Mouse (Mus musculus): ENCODE results near the gene L2hgdh.

DNA sequence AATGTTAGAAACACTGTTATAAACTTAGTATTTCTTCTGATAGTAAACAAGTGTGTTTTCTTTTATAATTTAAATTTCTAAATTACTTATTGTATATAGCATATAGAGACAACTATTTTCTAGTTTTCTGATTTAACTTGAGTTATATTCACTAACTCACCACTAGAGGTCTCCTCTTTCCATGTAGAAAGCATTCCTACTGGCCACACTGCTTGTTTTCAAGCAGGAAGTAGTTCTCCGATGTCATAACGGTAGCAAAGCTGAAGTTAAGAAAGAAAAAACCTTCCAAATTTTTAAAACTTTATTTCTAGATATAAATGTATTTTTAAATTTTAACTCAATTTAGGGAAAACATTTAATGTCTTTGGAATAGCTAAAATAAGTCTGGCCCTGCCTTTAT is 8.8 kb upstream of the L2hgdh start:
- TF ChIP-seq POLR2A (IDR thresholded peaks at IDR 0.05; ENCODE audit: borderline replicate concordance, extremely low read depth, insufficient read depth, insufficient read length, poor library complexity, severe bottlenecking) = no peak
- TF ChIP-seq CTCF (IDR thresholded peaks at IDR 0.05; ENCODE audit: borderline replicate concordance, extremely low read depth, insufficient read depth, insufficient read length) = peak; percentile 32; the same call in 1 of the 2 replicates

Data from brain, embryonic 14.5 days (tissue).